Mouse (Mus musculus): ENCODE measurements around the gene Olfr767.

- TF ChIP-seq CTCF (IDR thresholded peaks at IDR 0.05; ENCODE audit: insufficient read depth, low read depth, low read length) = no peak
- no peak for TF ChIP-seq POLR2A (IDR thresholded peaks at IDR 0.05; ENCODE audit: insufficient read depth, low read depth, low read length)
These were observed 16.6 kb upstream of the Olfr767 start, which contains the start of gene Olfr768 for GRCm38 (mm10) chr10:129099275-129099674.
